Mouse (Mus musculus) erythroblast, embryonic 14.5 days (primary cell): ENCODE data around the gene Gm9945.

Experiments used
- GATA1 ChIP-seq: IDR thresholded peaks from 2 replicates; pipeline ENCODE4 v1.6.1; 2012; ENCODE audit warnings: low read length, inconsistent platforms, mixed read lengths
- TAL1 ChIP-seq: IDR thresholded peaks from 3 replicates; pipeline ENCODE4 v1.6.1; 2012; ENCODE audit warnings: low read length, inconsistent platforms, mixed read lengths

DNA sequence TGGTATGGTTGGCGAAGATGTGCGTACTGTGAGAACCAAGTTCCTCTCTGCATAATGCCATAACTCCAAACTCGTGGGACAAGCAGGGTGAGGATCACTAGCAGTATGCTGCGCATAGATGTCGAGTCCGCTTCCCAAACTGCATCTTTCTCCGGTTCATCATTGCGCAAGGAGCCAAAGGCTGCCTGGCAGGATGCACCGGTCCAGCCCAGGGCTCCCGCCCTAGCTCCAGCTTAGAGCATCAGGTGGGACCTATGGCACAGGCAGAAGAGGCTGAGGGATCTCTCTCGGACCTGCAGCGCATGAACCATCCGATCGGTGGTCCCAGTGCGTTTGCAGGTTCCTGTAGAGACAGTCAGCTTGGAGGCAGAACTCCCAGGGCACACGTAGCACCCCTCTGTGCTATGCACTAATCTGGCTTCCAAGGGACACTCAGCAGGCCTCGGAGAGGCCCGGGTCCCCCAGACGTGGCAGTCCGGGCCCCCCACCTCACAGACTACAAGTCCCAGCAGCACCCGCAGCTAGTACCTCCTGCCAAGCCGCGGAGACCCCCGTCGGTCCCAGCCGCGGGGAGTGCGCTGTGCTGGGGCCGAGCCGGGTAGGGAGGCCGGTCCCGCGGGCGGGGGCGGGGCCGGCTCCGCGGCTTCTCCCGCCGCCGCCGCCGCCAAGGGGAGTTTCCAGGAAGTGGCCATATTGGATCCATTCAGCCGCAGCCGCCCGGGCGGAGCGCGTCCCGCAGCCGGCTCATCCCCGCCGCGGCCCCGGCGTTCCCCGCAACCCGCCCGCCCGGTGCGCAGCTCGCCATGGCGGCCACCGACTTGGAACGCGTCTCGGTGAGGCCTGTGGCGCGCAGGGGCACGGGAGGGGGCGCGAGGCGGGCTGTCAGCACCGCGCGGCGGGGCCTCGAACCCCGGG is 39.5 kb downstream of the Gm9945 start, which contains the start of gene Sept8:
- no peak for TF ChIP-seq TAL1
- TF ChIP-seq GATA1: no peak
